Mouse (Mus musculus): ENCODE measurements around the gene Dazap1. TPM values are rescaled to one million over a fixed set of nuclear protein-coding genes. Genes with fewer than 3 reads are reported as not detected.

The Dazap1 gene
- total and polyA plus RNA-seq, 2 experiments: 38.0 to 43.5 TPM

- H3K36me3 ChIP-seq (ENCODE audit: control insufficient read depth, insufficient read depth, low read length): peaks cover 1% of the 10 kb centered on the region; the same call in 1 of the 2 replicates
- H3K79me2 ChIP-seq (ENCODE audit: control insufficient read depth, insufficient read depth, low read length): peaks cover 13% of the 10 kb centered on the region; the same call in 1 of the 2 replicates
- no peak for DNase-seq (ENCODE audit: extremely low read depth, low read depth, low spot score)
- WGBS: 81% methylated on average over 2 of the region's 2 CpGs
- no peak overlapping the region for H3K4me3 ChIP-seq (ENCODE audit: insufficient read depth, low read depth, low read length)
- H3K27me3 ChIP-seq (ENCODE audit: control insufficient read depth, insufficient read depth, low read length): no peaks in the 10 kb centered on the region
- H3K4me1 ChIP-seq (ENCODE audit: control insufficient read depth, insufficient read depth, low read length): peaks cover 30% of the 10 kb centered on the region
- H3K27ac ChIP-seq (replicated peaks; ENCODE audit: insufficient read depth, low read depth, low read length): no peak overlapping the region
- TF ChIP-seq CTCF (IDR thresholded peaks at IDR 0.05; ENCODE audit: low read depth, low read length): no peak
- H3K9ac ChIP-seq (ENCODE audit: low read depth, low read length): no peak overlapping the region
Measured at GRCm38 (mm10) chr10:80257936-80258335, 3.4 kb upstream of the Dazap1 start.

- peak; percentile 43 for DNase-seq (ENCODE audit: extremely low read depth, low read depth, low spot score)
- Histone ChIP-seq H3K4me3 (ENCODE audit: insufficient read depth, low read depth, low read length) (peak overlapping the region; percentile 82), H3K4me1 (ENCODE audit: control insufficient read depth, insufficient read depth, low read length) (peaks cover 30% of the 10 kb centered on the region), H3K27me3 (ENCODE audit: control insufficient read depth, insufficient read depth, low read length) (no peaks in the 10 kb centered on the region), H3K79me2 (ENCODE audit: control insufficient read depth, insufficient read depth, low read length) (peaks cover 10% of the 10 kb centered on the region; the same call in 1 of the 2 replicates), H3K27ac (replicated peaks; ENCODE audit: insufficient read depth, low read depth, low read length) (peak overlapping the region; percentile 92), H3K9ac (ENCODE audit: low read depth, low read length) (peak overlapping the region; percentile 89), H3K36me3 (ENCODE audit: control insufficient read depth, insufficient read depth, low read length) (peaks cover 1% of the 10 kb centered on the region; the same call in 1 of the 2 replicates)
- TF ChIP-seq CTCF (IDR thresholded peaks at IDR 0.05; ENCODE audit: low read depth, low read length) (no peak), POLR2A (IDR thresholded peaks at IDR 0.05; ENCODE audit: extremely low read depth, insufficient read depth, low read length) (no peak)
- 54% methylated on average over 14 of the region's 14 CpGs for WGBS
Measured at GRCm38 (mm10) chr10:80258752-80259462, 2.4 kb upstream of the Dazap1 start.

DNA sequence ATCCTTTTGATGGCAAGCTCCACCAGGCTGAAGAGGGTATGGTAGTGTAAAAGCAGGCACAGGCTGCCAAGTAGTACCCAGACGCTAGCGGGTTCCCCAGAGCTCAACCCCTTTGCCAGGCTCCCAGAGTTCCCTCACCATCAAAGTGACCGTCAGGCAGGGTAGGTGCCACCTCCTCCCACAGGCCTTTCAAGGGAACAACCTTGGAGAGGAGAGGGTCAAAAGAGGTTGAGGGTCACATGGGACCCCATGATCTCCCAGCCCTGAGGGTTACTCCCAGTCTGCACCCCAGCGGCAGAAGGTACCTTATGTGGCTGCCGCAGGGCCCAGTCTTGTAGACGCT, 1.9 kb upstream of the Dazap1 start:
- Histone ChIP-seq H3K27me3 (ENCODE audit: control insufficient read depth, insufficient read depth, low read length) (no peaks in the 10 kb centered on the region), H3K4me3 (ENCODE audit: insufficient read depth, low read depth, low read length) (peak overlapping the region; percentile 82), H3K27ac (replicated peaks; ENCODE audit: insufficient read depth, low read depth, low read length) (peak overlapping the region; percentile 92), H3K79me2 (ENCODE audit: control insufficient read depth, insufficient read depth, low read length) (peaks cover 10% of the 10 kb centered on the region; the same call in 1 of the 2 replicates), H3K4me1 (ENCODE audit: control insufficient read depth, insufficient read depth, low read length) (peaks cover 26% of the 10 kb centered on the region), H3K9ac (ENCODE audit: low read depth, low read length) (peak overlapping the region; percentile 89), H3K36me3 (ENCODE audit: control insufficient read depth, insufficient read depth, low read length) (0 out of 2 replicates have a peak, but pooled peaks cover 1% of the 10 kb centered on the region)
- DNase-seq (ENCODE audit: extremely low read depth, low read depth, low spot score): peak; percentile 39
- WGBS: 23% methylated on average over 6 of the region's 6 CpGs
- no peak for TF ChIP-seq POLR2A (IDR thresholded peaks at IDR 0.05; ENCODE audit: extremely low read depth, insufficient read depth, low read length)
- TF ChIP-seq CTCF (IDR thresholded peaks at IDR 0.05; ENCODE audit: low read depth, low read length): no peak

DNA sequence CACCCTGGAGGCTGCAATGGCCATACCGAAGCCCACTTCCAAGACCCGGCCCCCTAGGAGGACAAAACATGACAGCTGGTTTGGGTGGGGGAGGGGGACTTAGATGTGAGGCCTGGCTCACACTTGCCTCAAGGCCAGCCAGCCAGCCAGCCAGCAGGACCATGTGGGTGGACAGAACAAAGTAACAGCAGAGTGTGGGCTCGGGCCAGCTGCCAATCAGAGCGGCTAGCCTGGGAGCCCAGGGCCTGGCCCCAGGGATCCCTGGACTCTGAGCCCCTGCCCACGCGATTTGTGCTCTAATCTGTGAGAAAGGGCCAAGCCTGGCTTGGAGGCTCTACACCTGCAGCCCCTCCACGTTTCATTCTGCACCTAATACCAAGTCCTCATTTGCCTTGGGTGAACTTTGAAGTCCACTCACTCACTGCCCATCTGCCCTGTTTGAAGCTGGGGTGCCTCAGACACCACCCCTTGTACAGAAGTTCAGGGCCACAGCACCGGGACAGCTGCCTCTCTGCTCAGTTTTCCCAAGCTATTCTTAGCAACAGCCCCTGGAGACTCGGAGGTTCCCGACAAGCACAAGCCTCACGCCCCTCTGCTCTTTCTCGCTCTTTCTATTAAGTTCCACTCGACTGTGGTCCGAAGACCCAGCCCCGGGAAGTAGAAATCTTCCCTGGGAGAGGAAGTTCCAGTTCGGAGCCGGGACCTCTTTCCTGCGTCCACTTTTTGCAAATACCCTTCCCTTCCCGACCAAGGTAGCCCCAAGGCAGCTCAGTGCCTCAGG, 1.2 kb upstream of the Dazap1 start:
- peak; percentile 89 for DNase-seq (ENCODE audit: extremely low read depth, low read depth, low spot score)
- WGBS: 2% methylated on average over 19 of the region's 19 CpGs
- Histone ChIP-seq H3K79me2 (ENCODE audit: control insufficient read depth, insufficient read depth, low read length) (peaks cover 12% of the 10 kb centered on the region; the same call in 1 of the 2 replicates), H3K36me3 (ENCODE audit: control insufficient read depth, insufficient read depth, low read length) (0 out of 2 replicates have a peak, but pooled peaks cover 1% of the 10 kb centered on the region), H3K27ac (replicated peaks; ENCODE audit: insufficient read depth, low read depth, low read length) (peak overlapping the region; percentile 92), H3K9ac (ENCODE audit: low read depth, low read length) (peak overlapping the region; percentile 89), H3K4me3 (ENCODE audit: insufficient read depth, low read depth, low read length) (peak overlapping the region; percentile 82), H3K4me1 (ENCODE audit: control insufficient read depth, insufficient read depth, low read length) (peaks cover 20% of the 10 kb centered on the region), H3K27me3 (ENCODE audit: control insufficient read depth, insufficient read depth, low read length) (no peaks in the 10 kb centered on the region)
- TF ChIP-seq CTCF (IDR thresholded peaks at IDR 0.05; ENCODE audit: low read depth, low read length) (no peak), POLR2A (IDR thresholded peaks at IDR 0.05; ENCODE audit: extremely low read depth, insufficient read depth, low read length) (0 out of 2 replicates have a peak, but pooled peaks have one; percentile 18)

DNA sequence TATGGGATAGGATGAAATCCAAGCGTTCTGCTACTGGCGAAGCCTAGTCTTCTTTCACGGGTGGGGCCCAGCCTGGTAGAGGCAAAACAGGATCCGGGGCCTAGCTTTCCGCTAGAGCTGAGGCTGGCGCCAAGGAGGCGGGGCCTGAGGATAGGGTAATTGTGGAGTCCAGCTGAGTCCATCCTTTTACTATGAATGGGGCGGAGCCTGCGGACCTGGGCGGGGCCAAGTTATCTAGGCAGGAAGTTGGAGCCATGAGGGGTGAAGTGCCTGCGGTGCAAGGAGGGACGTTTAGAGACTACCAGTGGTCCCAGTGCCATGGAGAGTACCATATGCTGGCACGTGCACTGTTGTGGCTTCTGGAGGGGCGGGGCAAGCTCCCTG, 291 bp downstream of the Dazap1 start:
- H3K9ac ChIP-seq (ENCODE audit: low read depth, low read length): peak overlapping the region; percentile 72
- peaks cover 18% of the 10 kb centered on the region; the same call in 1 of the 2 replicates for H3K79me2 ChIP-seq (ENCODE audit: control insufficient read depth, insufficient read depth, low read length)
- WGBS: under 1% methylated on average over 14 of the region's 14 CpGs
- DNase-seq (ENCODE audit: extremely low read depth, low read depth, low spot score): peak; percentile 93
- H3K4me1 ChIP-seq (ENCODE audit: control insufficient read depth, insufficient read depth, low read length): peaks cover 20% of the 10 kb centered on the region
- H3K4me3 ChIP-seq (ENCODE audit: insufficient read depth, low read depth, low read length): peak overlapping the region; percentile 54
- H3K27me3 ChIP-seq (ENCODE audit: control insufficient read depth, insufficient read depth, low read length): no peaks in the 10 kb centered on the region
- peak overlapping the region; percentile 91 for H3K27ac ChIP-seq (replicated peaks; ENCODE audit: insufficient read depth, low read depth, low read length)
- TF ChIP-seq POLR2A (IDR thresholded peaks at IDR 0.05; ENCODE audit: extremely low read depth, insufficient read depth, low read length) (peak; percentile 49; the same call in 1 of the 2 replicates), CTCF (IDR thresholded peaks at IDR 0.05; ENCODE audit: low read depth, low read length) (no peak)
- 0 out of 2 replicates have a peak, but pooled peaks cover 1% of the 10 kb centered on the region for H3K36me3 ChIP-seq (ENCODE audit: control insufficient read depth, insufficient read depth, low read length)

All from liver, adult 2 months (tissue).